Mouse (Mus musculus) heart, adult 2 months (tissue): ENCODE measurements around the gene Hsd17b11. TPM values are rescaled to one million over a fixed set of nuclear protein-coding genes. Genes with fewer than 3 reads are reported as not detected.

Experiments used
- DNase-seq, 2 experiments: peaks; one replicate each; pipeline ENCODE4 v3.0.0; 2021
- H3K27ac ChIP-seq: fragments of 200-600 bp; 2 replicates; pipeline ENCODE4 v1.8.1; 2022
- H3K27me3 ChIP-seq: fragments of 200-500 bp; 2 replicates; pipeline ENCODE4 v1.6.1; 2012; ENCODE audit warnings: mild to moderate bottlenecking, low read length, inconsistent platforms, mixed read lengths; ENCODE audit not compliant: control insufficient read depth, insufficient read depth
- H3K36me3 ChIP-seq: fragments of 200-500 bp; 2 replicates; pipeline ENCODE4 v1.6.1; 2012; ENCODE audit warnings: low read length, inconsistent platforms; ENCODE audit not compliant: control insufficient read depth, insufficient read depth
- H3K4me1 ChIP-seq: fragments of 200-500 bp; 2 replicates; pipeline ENCODE4 v1.6.1; 2011; ENCODE audit warnings: low read length; ENCODE audit not compliant: control insufficient read depth, insufficient read depth
- H3K4me3 ChIP-seq: fragments of 200-600 bp; 2 replicates; pipeline ENCODE4 v1.8.1; 2022
- H3K79me2 ChIP-seq: fragments of 200-500 bp; replicated peaks from 2 replicates; pipeline ENCODE4 v1.6.1; 2012; ENCODE audit warnings: mild to moderate bottlenecking, inconsistent platforms, low read length, moderate library complexity, mixed read lengths; ENCODE audit not compliant: control insufficient read depth, insufficient read depth
- H3K9ac ChIP-seq: fragments of 200-500 bp; 2 replicates; pipeline ENCODE4 v1.6.1; 2012; ENCODE audit warnings: low read depth, mild to moderate bottlenecking, control low read depth, inconsistent platforms, low read length, mixed read lengths
- CTCF ChIP-seq: fragments of 200-600 bp; IDR thresholded peaks from 2 replicates; pipeline ENCODE4 v1.8.1; 2022; ENCODE audit warnings: antibody characterized with exemption, mild to moderate bottlenecking, moderate library complexity
- EP300 ChIP-seq: fragments of 200-500 bp; IDR thresholded peaks from 2 replicates; pipeline ENCODE4 v1.6.1; 2011; ENCODE audit warnings: low read depth, low read length, control low read depth; ENCODE audit not compliant: insufficient read depth
- POLR2A ChIP-seq: fragments of 200-500 bp; IDR thresholded peaks from 2 replicates; pipeline ENCODE4 v1.6.1; 2011; ENCODE audit warnings: mild to moderate bottlenecking, low read depth, low read length, control low read depth; ENCODE audit not compliant: insufficient read depth
- WGBS: fragments of 180-500 bp; shearing (Covaris S2); methylation state at CpG from one replicate; pipeline ENCODE4 v1.1.7; 2018; 5-methylcytosine and 5-hydroxymethylcytosine counted together
- intact Hi-C: fragments of 180-260 bp; cut with DNase I; formaldehyde crosslinking; loops from one replicate; pipeline ENCODE4 v1.15.1; 2025
- polyA plus RNA-seq: library from polyadenylated mRNA; depleted of rRNA; stranded (reverse); fragments of >200 nt; gene quantifications from 2 replicates; pipeline ENCODE4 v1.2.3, GENCODE M21; 2012
- total RNA-seq, 2 experiments: library from RNA; stranded (reverse); gene quantifications; 2 replicates each; pipeline ENCODE4 v1.2.3; 2021

Gene Hsd17b11
- total and polyA plus RNA-seq, 3 experiments, result 14.0 to 30.8 (median 23.1) TPM

GRCm38 (mm10) chr5:104052956-104053355 is 31.2 kb upstream of the Hsd17b11 start:
- Histone ChIP-seq H3K4me3 (no peak overlapping the region), H3K36me3 (peaks cover 3% of the 10 kb centered on the region), H3K27me3 (no peaks in the 10 kb centered on the region), H3K4me1 (peaks cover 2% of the 10 kb centered on the region), H3K27ac (no peak overlapping the region), H3K79me2 (no peaks in the 10 kb centered on the region; the same call in 1 of the 2 replicates), H3K9ac (no peak overlapping the region)
- TF ChIP-seq CTCF (peak; percentile 46), EP300 (no peak)
- 65% methylated on average over 8 of the region's 8 CpGs for WGBS
- no peak for DNase-seq
- intact Hi-C loops, result no loop called here

DNA sequence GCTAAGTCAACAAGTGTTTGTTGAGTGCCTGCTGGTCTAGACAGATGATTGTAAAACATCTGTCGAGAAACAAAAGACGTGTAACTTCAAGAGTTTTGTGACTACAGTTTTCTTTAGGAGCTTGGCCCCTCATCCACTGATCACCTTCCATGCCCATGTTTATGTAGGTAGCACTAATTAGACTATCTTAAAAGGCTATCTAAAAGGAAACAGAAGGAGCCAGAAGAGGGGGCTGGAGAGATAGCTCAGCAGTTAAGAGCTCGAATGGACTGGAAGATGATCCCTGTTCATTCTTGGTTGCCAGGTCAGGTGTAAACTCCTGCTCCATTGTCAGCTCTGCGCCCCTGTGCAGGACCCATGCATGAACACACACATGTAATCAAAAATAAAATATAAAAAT is 26.4 kb upstream of the Hsd17b11 start:
- no peak overlapping the region for H3K9ac ChIP-seq
- peaks cover 6% of the 10 kb centered on the region for H3K36me3 ChIP-seq
- DNase-seq, result no peak
- peak overlapping the region; percentile 86; the same call in 1 of the 2 replicates for H3K27ac ChIP-seq
- H3K79me2 ChIP-seq, result no peaks in the 10 kb centered on the region; the same call in 1 of the 2 replicates
- no peaks in the 10 kb centered on the region for H3K27me3 ChIP-seq
- intact Hi-C loops, result loop anchor here (10.0 kb wide), 1 partner anchor 193 kb away; no protein-coding TSS in a partner anchor
- H3K4me3 ChIP-seq, result no peak overlapping the region
- no peak for TF ChIP-seq EP300
- TF ChIP-seq CTCF, result no peak
- TF ChIP-seq POLR2A, result no peak
- peaks cover 3% of the 10 kb centered on the region for H3K4me1 ChIP-seq
- 39% methylated on average over 4 of the region's 4 CpGs for WGBS

DNA sequence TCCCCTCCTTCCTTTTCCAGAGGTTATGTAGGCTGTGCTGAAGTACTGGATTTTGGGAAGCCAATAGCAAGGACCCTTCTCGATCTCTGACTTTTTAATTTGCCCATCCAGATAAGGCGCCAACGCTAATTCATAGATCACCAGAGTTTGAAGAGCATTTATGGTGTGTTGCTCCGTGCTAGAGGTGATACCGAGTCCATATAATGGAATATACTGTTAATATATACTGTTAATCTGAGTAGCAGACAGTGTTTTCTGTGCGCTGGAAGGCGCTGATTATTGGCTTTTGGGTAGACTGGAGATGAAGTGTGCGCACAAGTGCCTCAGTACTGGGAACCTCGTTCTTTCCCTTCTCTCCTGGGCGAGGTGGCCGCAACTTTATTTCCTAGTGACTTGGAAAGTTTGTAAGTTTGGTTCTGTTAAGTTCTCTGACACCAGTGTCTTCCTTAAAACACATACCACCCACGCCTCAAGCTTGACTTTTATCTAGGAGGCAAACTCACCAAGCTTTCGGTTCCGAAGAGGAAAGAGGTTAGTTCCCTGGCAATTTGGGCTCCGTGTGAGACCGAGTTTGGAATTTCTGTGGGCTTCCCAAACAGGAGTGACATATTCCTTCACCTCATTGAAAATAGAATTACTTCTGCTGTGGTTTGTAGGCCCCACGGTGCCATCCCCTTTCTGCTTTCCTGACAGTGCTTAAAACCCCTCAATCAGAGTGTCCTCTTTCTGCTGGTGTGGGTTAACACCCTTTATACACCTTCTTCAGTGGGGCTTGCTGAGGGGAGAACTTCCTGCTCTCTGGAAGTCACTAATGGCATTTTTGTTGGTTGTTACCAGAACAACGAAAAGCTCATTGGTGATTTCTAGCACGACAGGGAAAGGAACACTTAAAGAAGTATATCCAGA is 25.7 kb upstream of the Hsd17b11 start:
- intact Hi-C loops, result loop anchor here (10.0 kb wide), 1 partner anchor 193 kb away; no protein-coding TSS in a partner anchor
- WGBS, result 2% methylated on average over 19 of the region's 19 CpGs
- DNase-seq, result peak; percentile 15 to 42

GRCm38 (mm10) chr5:104046256-104047199 is 24.8 kb upstream of the Hsd17b11 start, which contains the start of gene Nudt9:
Gene Nudt9 (plus strand): TSS chr5:104046306.
- Histone ChIP-seq H3K79me2 (no peaks in the 10 kb centered on the region; the same call in 1 of the 2 replicates), H3K27ac (peak within 1 kb of the TSS; percentile 86), H3K36me3 (peaks cover 6% of the 10 kb centered on the region; the same call in 1 of the 2 replicates), H3K4me1 (peaks cover 5% of the 10 kb centered on the region), H3K4me3 (peak within 1 kb of the TSS; percentile 65), H3K27me3 (no peaks in the 10 kb centered on the region), H3K9ac (peak within 1 kb of the TSS; percentile 95)
- no peak for TF ChIP-seq CTCF
- peak; percentile 92 for TF ChIP-seq POLR2A
- peak; percentile 49; the same call in 1 of the 2 replicates for TF ChIP-seq EP300
- intact Hi-C loops, result loop anchor here (1.0 to 10.0 kb wide), 2 partner anchors 22 to 192 kb away; no protein-coding TSS in a partner anchor
- peak; percentile 98 to 99 for DNase-seq
- WGBS, result 4% methylated on average over 90 of the region's 90 CpGs

More for the DNA sequence above, 25.7 kb upstream of the Hsd17b11 start:
- Histone ChIP-seq H3K9ac (peak overlapping the region; percentile 95), H3K27ac (peak overlapping the region; percentile 86), H3K4me1 (peaks cover 5% of the 10 kb centered on the region), H3K79me2 (no peaks in the 10 kb centered on the region; the same call in 1 of the 2 replicates), H3K36me3 (peaks cover 6% of the 10 kb centered on the region), H3K27me3 (no peaks in the 10 kb centered on the region), H3K4me3 (peak overlapping the region; percentile 65)
- TF ChIP-seq POLR2A, result no peak
- no peak for TF ChIP-seq CTCF
- TF ChIP-seq EP300, result no peak

GRCm38 (mm10) chr5:104043704-104044103 is 22.0 kb upstream of the Hsd17b11 start:
- 35% methylated on average over 2 of the region's 2 CpGs for WGBS

More at GRCm38 (mm10) chr5:104043704-104044103, 22.0 kb upstream of the Hsd17b11 start:
- Histone ChIP-seq H3K36me3 (peaks cover 6% of the 10 kb centered on the region; the same call in 1 of the 2 replicates), H3K4me3 (no peak overlapping the region), H3K27me3 (no peaks in the 10 kb centered on the region), H3K9ac (no peak overlapping the region), H3K79me2 (no peaks in the 10 kb centered on the region; the same call in 1 of the 2 replicates), H3K27ac (no peak overlapping the region), H3K4me1 (peaks cover 5% of the 10 kb centered on the region)
- TF ChIP-seq CTCF (no peak), POLR2A (no peak), EP300 (no peak)
- DNase-seq, result no peak
- intact Hi-C loops, result loop anchor here (2.0 to 10.0 kb wide), 2 partner anchors 45 to 189 kb away; no protein-coding TSS in a partner anchor
